Mouse (Mus musculus): ENCODE data around the gene Abraxas2. TPM values are rescaled to one million over a fixed set of nuclear protein-coding genes. Genes with fewer than 3 reads are reported as not detected.

Abraxas2 gene
- polyA plus RNA-seq, 1 experiment, result 8.9 TPM

DNA sequence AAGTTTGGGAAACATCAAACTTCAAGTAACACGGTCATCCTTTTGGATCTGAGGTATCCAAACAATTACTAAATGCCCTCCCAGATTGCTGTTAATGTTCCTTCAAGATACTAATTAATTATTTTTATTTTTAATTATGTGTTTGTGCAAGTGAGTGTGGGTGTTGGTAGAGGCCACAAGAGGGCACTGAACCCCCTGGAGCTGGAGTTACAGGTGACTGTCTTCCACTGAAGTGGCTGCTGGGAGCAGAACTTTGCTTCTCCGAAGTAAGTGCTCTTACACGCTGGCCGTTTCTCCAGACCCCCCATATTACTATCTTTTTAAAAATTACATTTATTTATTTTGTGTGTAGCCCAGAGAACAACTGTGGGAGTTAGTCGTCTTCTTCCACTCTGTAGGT, 71.0 kb downstream of the Abraxas2 start:
- Histone ChIP-seq H3K4me3 (ENCODE audit: insufficient read depth, poor library complexity, severe bottlenecking) (peak overlapping the region; percentile 49), H3K36me3 (ENCODE audit: control insufficient read depth, insufficient read depth) (no peaks in the 10 kb centered on the region), H3K27me3 (ENCODE audit: control insufficient read depth, insufficient read depth, insufficient read length) (no peaks in the 10 kb centered on the region), H3K79me2 (ENCODE audit: control insufficient read depth, insufficient read depth) (peaks cover 38% of the 10 kb centered on the region), H3K79me3 (ENCODE audit: low read depth) (peaks cover 32% of the 10 kb centered on the region), H3ac (ENCODE audit: control insufficient read depth, insufficient read length, low read depth) (peak overlapping the region; percentile 34)
- TF ChIP-seq FOSL1 (IDR thresholded peaks at IDR 0.05; ENCODE audit: insufficient read depth, low read length, poor library complexity, severe bottlenecking), result no peak
- no peak for TF ChIP-seq CEBPB (IDR thresholded peaks at IDR 0.05; ENCODE audit: low read depth)
- no peak for TF ChIP-seq USF1 (IDR thresholded peaks at IDR 0.05; ENCODE audit: low read depth)
- TF ChIP-seq MYOG (IDR thresholded peaks at IDR 0.05; ENCODE audit: control insufficient read depth, extremely low read depth, insufficient read length), result no peak
- TF ChIP-seq MYOD1 (IDR thresholded peaks at IDR 0.05; ENCODE audit: control insufficient read depth, insufficient read length, low read depth), result no peak
- no peak for TF ChIP-seq MAX (IDR thresholded peaks at IDR 0.05)
- no peak for TF ChIP-seq CTCF (IDR thresholded peaks at IDR 0.05; ENCODE audit: control insufficient read depth, insufficient read depth, insufficient read length)

DNA sequence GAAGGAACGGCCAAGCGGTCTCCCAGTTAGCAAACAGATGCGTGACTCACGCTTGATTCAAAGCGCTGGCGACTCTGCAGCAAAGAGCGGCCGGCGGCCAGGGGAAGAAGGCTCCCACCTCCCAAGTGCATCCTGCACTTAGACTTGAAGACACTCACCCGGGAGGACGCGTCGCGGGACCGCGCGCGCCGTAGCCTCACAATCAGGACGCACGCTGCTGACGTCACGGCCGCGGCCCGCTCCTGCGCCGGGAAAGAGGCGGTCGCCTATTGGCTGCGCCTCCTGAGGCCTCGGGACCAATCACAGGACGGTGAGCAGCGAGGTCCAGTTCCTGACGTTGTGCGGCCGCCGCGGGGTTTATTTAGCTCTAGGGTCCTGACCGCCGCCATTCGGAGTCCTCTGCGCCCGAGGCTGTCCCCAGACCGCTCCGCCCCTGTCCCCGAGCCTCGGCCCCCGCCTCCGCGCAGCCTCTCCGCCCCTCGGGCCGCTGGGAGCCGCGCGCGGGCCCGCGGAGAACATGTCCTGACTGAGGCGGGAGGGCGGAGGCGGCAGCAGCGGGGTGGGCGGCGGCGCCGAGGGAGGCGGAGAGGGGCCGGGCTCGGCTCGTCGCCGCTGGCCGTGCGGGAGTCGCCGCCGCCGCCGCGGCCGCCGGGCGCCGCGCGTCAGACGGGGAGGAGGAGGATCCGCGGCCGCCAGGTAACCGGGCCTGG, 72.0 kb downstream of the Abraxas2 start, which contains the start of gene Zranb1:
TSS of gene Zranb1 (plus strand) at position 293 of the 710 bp plus-strand sequence.
- Histone ChIP-seq H3K4me3 (ENCODE audit: insufficient read depth, poor library complexity, severe bottlenecking) (peak within 1 kb of the TSS; percentile 49), H3K27me3 (ENCODE audit: control insufficient read depth, insufficient read depth, insufficient read length) (no peaks in the 10 kb centered on the region), H3K79me3 (ENCODE audit: low read depth) (peaks cover 41% of the 10 kb centered on the region), H3ac (ENCODE audit: control insufficient read depth, insufficient read length, low read depth) (peak within 1 kb of the TSS; percentile 91), H3K79me2 (ENCODE audit: control insufficient read depth, insufficient read depth) (peaks cover 47% of the 10 kb centered on the region), H3K36me3 (ENCODE audit: control insufficient read depth, insufficient read depth) (no peaks in the 10 kb centered on the region)
- TF ChIP-seq FOSL1 (IDR thresholded peaks at IDR 0.05; ENCODE audit: insufficient read depth, low read length, poor library complexity, severe bottlenecking), result no peak
- no peak for TF ChIP-seq MAX (IDR thresholded peaks at IDR 0.05)
- no peak for TF ChIP-seq USF1 (IDR thresholded peaks at IDR 0.05; ENCODE audit: low read depth)
- TF ChIP-seq CTCF (IDR thresholded peaks at IDR 0.05; ENCODE audit: control insufficient read depth, insufficient read depth, insufficient read length), result no peak
- TF ChIP-seq MYOD1 (IDR thresholded peaks at IDR 0.05; ENCODE audit: control insufficient read depth, insufficient read length, low read depth), result no peak
- TF ChIP-seq MYOG (IDR thresholded peaks at IDR 0.05; ENCODE audit: control insufficient read depth, extremely low read depth, insufficient read length), result no peak
- TF ChIP-seq CEBPB (IDR thresholded peaks at IDR 0.05; ENCODE audit: low read depth), result no peak

DNA sequence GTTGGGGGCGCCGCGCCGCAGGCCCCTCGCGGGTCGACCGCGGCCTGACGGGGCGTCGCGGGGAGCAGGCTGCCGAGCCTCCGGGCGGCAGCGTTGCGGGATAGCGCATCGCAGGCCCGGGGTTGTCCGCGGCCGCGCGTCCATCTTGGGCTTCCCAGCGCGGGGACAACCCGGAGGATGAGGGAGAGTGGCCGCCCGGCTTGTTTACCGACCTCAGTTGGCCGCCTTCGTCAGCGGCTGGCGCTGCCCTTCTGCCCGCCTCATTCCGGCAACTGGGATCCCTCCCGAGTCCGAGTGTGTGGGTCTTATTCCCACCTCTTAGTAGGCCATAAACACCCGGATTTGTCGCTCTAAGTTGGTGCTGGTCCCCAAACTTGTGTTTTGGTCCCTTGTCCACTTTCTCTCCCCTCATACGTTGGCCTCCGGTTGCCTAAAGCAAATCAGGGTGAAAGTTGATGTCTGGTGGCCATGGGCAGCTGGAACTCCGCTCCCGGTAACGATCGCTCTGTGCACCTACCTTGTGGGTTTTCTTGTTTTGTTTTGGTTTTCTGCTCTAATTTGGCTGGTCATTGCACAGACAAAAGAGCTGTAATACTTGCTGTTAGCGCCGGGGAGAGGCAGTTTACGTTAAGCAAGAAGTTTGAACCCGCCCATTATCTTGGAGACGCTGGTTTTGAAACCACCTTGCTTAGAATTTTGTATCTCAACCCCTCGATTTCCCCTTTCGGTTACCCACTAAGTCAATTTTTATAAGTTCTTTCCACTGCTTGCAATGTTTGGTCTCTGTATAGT, 72.7 kb downstream of the Abraxas2 start:
- H3K79me2 ChIP-seq (ENCODE audit: control insufficient read depth, insufficient read depth), result peaks cover 55% of the 10 kb centered on the region
- H3K36me3 ChIP-seq (ENCODE audit: control insufficient read depth, insufficient read depth), result no peaks in the 10 kb centered on the region
- peak overlapping the region; percentile 49 for H3K4me3 ChIP-seq (ENCODE audit: insufficient read depth, poor library complexity, severe bottlenecking)
- no peak for TF ChIP-seq MAX (IDR thresholded peaks at IDR 0.05)
- H3K27me3 ChIP-seq (ENCODE audit: control insufficient read depth, insufficient read depth, insufficient read length), result no peaks in the 10 kb centered on the region
- peak overlapping the region; percentile 91 for H3ac ChIP-seq (ENCODE audit: control insufficient read depth, insufficient read length, low read depth)
- H3K79me3 ChIP-seq (ENCODE audit: low read depth), result peaks cover 49% of the 10 kb centered on the region

- no peak overlapping the region for H3ac ChIP-seq (ENCODE audit: control insufficient read depth, insufficient read length, low read depth)
- H3K79me2 ChIP-seq (ENCODE audit: control insufficient read depth, insufficient read depth), result peaks cover 70% of the 10 kb centered on the region
- no peaks in the 10 kb centered on the region for H3K36me3 ChIP-seq (ENCODE audit: control insufficient read depth, insufficient read depth)
- H3K79me3 ChIP-seq (ENCODE audit: low read depth), result peaks cover 63% of the 10 kb centered on the region
- H3K4me3 ChIP-seq (ENCODE audit: insufficient read depth, poor library complexity, severe bottlenecking), result no peak overlapping the region
- no peak for TF ChIP-seq FOSL1 (IDR thresholded peaks at IDR 0.05; ENCODE audit: insufficient read depth, low read length, poor library complexity, severe bottlenecking)
- no peak for TF ChIP-seq MYOD1 (IDR thresholded peaks at IDR 0.05; ENCODE audit: control insufficient read depth, insufficient read length, low read depth)
- TF ChIP-seq MYOG (IDR thresholded peaks at IDR 0.05; ENCODE audit: control insufficient read depth, extremely low read depth, insufficient read length), result no peak
- no peak for TF ChIP-seq CTCF (IDR thresholded peaks at IDR 0.05; ENCODE audit: control insufficient read depth, insufficient read depth, insufficient read length)
- TF ChIP-seq CEBPB (IDR thresholded peaks at IDR 0.05; ENCODE audit: low read depth), result no peak
- TF ChIP-seq USF1 (IDR thresholded peaks at IDR 0.05; ENCODE audit: low read depth), result no peak
- TF ChIP-seq MAX (IDR thresholded peaks at IDR 0.05), result no peak
- no peaks in the 10 kb centered on the region for H3K27me3 ChIP-seq (ENCODE audit: control insufficient read depth, insufficient read depth, insufficient read length)
Observed at GRCm38 (mm10) chr7:132933331-132933730, 74.3 kb downstream of the Abraxas2 start.

Other genes starting within 250 kb of the Abraxas2 start
- 2.9 TPM for gene Lhpp, start 248.6 kb upstream of the Abraxas2 start, polyA plus RNA-seq (2012; fragmentation: generic; extraction: Trizol)
- 3.2 TPM for gene Fam53b, start 45.3 kb upstream of the Abraxas2 start, polyA plus RNA-seq (2012; fragmentation: generic; extraction: Trizol)
- gene Eef1akmt2, start 6.6 kb upstream of the Abraxas2 start, polyA plus RNA-seq (2012; fragmentation: generic; extraction: Trizol), result 17.1 TPM
- gene Zranb1, start 71.9 kb downstream of the Abraxas2 start, polyA plus RNA-seq (2012; fragmentation: generic; extraction: Trizol), result 5.4 TPM